Mouse (Mus musculus) ES-E14 (cell line): ENCODE data around the gene Elavl4. TPM values are rescaled to one million over a fixed set of nuclear protein-coding genes. Genes with fewer than 3 reads are reported as not detected.

ENCODE experiments used
- DNase-seq: peaks from one replicate; pipeline ENCODE4 v3.0.0-alpha.2; 2013; ENCODE audit warnings: low read depth, low spot score
- H3K27ac ChIP-seq: 2 replicates; pipeline ENCODE4 v1.5.1; 2012; ENCODE audit warnings: low read depth, mild to moderate bottlenecking, low read length, moderate library complexity, mixed read lengths; ENCODE audit not compliant: poor library complexity, insufficient read depth, severe bottlenecking
- H3K36me3 ChIP-seq: 2 replicates; pipeline ENCODE4 v1.6.1; 2012; ENCODE audit warnings: mild to moderate bottlenecking, low read length, moderate library complexity, mixed read lengths; ENCODE audit not compliant: control insufficient read depth, poor library complexity, insufficient read depth, severe bottlenecking
- H3K4me1 ChIP-seq, 2 experiments: fragments of 150-350 bp in 1 of 2; sonication (generic) in 1 of 2; 2 replicates each; pipeline ENCODE4 v1.6.1; 2012; ENCODE audit warnings: low read length in 2 of 2, mild to moderate bottlenecking in 1 of 2, mixed read lengths in 1 of 2; ENCODE audit not compliant: control insufficient read depth in 2 of 2, insufficient read depth in 2 of 2, poor library complexity in 1 of 2
- H3K4me3 ChIP-seq, 2 experiments: fragments of 150-350 bp in 1 of 2; sonication (generic) in 1 of 2; 2 replicates each; pipeline ENCODE4 v1.5.1; 2012; ENCODE audit warnings: low read length in 2 of 2, low read depth in 1 of 2, mild to moderate bottlenecking in 1 of 2, mixed read lengths in 1 of 2; ENCODE audit not compliant: insufficient read depth in 1 of 2, poor library complexity in 1 of 2, severe bottlenecking in 1 of 2
- H3K9ac ChIP-seq: 2 replicates; pipeline ENCODE4 v1.6.1; 2012; ENCODE audit warnings: low read depth, mild to moderate bottlenecking, low read length, mixed read lengths; ENCODE audit not compliant: poor library complexity, insufficient read depth, severe bottlenecking
- H3K9me3 ChIP-seq: fragments of 150-350 bp; sonication (generic); 2 replicates; pipeline ENCODE4 v1.6.1; 2012; ENCODE audit warnings: low read depth, mild to moderate bottlenecking, low read length; ENCODE audit not compliant: control insufficient read depth, insufficient read depth
- CHD2 ChIP-seq: IDR thresholded peaks from 2 replicates; pipeline ENCODE4 v1.6.1; 2014; ENCODE audit warnings: mild to moderate bottlenecking, low read depth, low read length, inconsistent platforms
- HCFC1 ChIP-seq: IDR thresholded peaks from 2 replicates; pipeline ENCODE4 v1.6.1; 2012; ENCODE audit warnings: low read length, inconsistent platforms, borderline replicate concordance; ENCODE audit not compliant: insufficient read depth
- MAFK ChIP-seq: IDR thresholded peaks from 2 replicates; pipeline ENCODE4 v1.6.1; 2014; ENCODE audit warnings: mild to moderate bottlenecking, low read depth, low read length, inconsistent platforms; ENCODE audit not compliant: insufficient read depth
- ZC3H11A ChIP-seq: IDR thresholded peaks from 2 replicates; pipeline ENCODE4 v1.6.1; 2012; ENCODE audit warnings: low read depth, mild to moderate bottlenecking, inconsistent platforms, low read length, borderline replicate concordance
- ZNF384 ChIP-seq: IDR thresholded peaks from 2 replicates; pipeline ENCODE4 v1.6.1; 2012; ENCODE audit warnings: low read depth, low read length, inconsistent platforms
- in situ Hi-C, 2 experiments: fragments of 600-800 bp; cut with MboI; formaldehyde crosslinking; loops; one replicate each; pipeline ENCODE4 v1.15.1; 2025; ENCODE audit warnings: low sequenced_read_pairs in 2 of 2, inconsistent platforms in 1 of 2; ENCODE audit not compliant: unreplicated experiment in 2 of 2
- total RNA-seq: library from RNA; depleted of rRNA; stranded (reverse); fragments of 300-350 nt; gene quantifications from 2 replicates; pipeline ENCODE4 v1.2.3, GENCODE M21; 2012

Elavl4 gene
- total RNA-seq, 1 experiment = 1.8 TPM

DNA sequence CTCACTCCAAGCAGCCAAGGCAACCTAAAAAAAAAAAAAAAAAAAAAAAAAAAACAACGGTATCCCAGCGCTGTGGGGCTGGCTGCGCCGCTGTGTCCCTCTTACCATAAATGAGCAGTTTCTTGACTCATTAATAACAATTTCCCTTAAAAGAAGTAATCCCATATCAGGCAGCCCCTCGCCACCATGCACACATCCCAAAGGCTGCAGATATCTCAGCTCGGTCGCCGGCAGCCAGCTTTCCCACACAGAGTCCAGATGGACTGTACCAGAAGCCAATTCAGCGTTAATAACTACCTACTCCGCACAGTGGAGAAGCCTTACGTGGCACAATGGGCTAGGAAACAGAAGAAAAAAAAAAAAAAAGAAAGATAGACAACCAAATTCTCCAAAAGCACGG lies 61.7 kb downstream of the Elavl4 start:
- Histone ChIP-seq H3K4me3 (no peak overlapping the region), H3K9ac (no peak overlapping the region), H3K36me3 (no peaks in the 10 kb centered on the region), H3K9me3 (no peaks in the 10 kb centered on the region), H3K27ac (no peak overlapping the region), H3K4me1 (no peaks in the 10 kb centered on the region)
- in situ Hi-C loops = no loop called here
- DNase-seq = no peak
- TF ChIP-seq ZNF384 (0 out of 2 replicates have a peak, but pooled peaks have one; percentile 51), HCFC1 (no peak), ZC3H11A (no peak)

DNA sequence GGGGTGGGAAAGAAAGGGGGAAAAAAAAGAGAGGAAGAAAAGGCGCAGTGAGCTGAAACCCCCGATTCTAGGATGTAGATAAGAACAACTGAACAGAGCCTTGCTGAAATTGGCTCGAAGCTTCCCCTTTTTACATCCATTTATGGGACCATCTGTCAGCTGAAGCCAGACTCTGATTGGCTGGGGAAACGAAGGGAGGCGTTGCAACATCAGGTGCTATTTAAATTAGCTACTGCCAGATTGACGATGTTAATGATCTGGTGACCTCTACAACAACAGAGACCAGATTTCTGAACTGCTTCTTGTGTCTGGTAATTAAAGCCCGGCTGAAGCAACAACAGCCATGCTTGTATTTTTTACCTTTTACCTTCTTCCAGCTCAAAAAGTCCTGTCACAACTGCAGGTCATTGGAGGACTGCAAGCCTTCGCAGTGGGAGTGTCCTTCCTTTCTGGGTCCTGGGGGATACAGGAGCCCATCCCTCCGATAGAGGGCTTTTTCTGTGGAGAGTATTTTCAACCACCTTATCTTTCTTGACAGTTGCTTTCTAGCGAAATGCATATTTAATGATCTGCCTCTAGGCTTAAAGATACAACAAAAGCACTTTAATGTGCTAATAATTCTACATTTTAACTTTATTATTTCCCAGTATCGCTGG lies 64.2 kb downstream of the Elavl4 start:
- H3K9me3 ChIP-seq = no peaks in the 10 kb centered on the region
- no peak overlapping the region for H3K27ac ChIP-seq
- no peak overlapping the region for H3K9ac ChIP-seq
- H3K36me3 ChIP-seq = no peaks in the 10 kb centered on the region
- in situ Hi-C loops = no loop called here
- TF ChIP-seq ZC3H11A = no peak
- TF ChIP-seq CHD2 = no peak
- TF ChIP-seq HCFC1 = no peak
- TF ChIP-seq ZNF384 = no peak
- no peak for TF ChIP-seq MAFK
- no peak for DNase-seq
- no peaks in the 10 kb centered on the region for H3K4me1 ChIP-seq
- H3K4me3 ChIP-seq = peak overlapping the region in 1 of 2 experiments; percentile 19; a peak in 1 of 4 replicates

DNA sequence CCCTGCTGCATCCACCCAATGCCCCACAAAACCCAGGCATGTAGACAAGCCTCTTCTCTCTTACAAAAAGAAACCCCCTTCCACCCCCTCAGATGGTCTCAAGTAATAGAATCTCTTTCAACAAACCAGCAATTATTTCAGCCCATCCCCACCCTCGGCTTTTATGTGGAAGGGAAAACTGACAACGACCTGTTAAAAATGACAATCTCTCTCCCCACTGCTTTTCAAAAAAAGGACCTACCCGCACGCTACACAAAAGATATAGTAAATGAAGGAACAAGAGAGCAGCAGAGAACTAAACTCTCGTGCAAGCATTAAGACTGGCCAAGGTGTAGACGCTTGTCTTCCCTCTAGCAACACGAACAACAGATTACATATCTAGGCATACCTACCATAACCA lies 64.9 kb downstream of the Elavl4 start:
- no peaks in the 10 kb centered on the region for H3K9me3 ChIP-seq
- TF ChIP-seq CHD2 = no peak
- TF ChIP-seq MAFK = no peak
- TF ChIP-seq HCFC1 = no peak
- TF ChIP-seq ZC3H11A = no peak
- no peak for TF ChIP-seq ZNF384
- no peak overlapping the region for H3K4me3 ChIP-seq
- in situ Hi-C loops = no loop called here
- H3K4me1 ChIP-seq = no peaks in the 10 kb centered on the region
- no peak overlapping the region for H3K27ac ChIP-seq
- no peak for DNase-seq
- H3K9ac ChIP-seq = no peak overlapping the region
- H3K36me3 ChIP-seq = no peaks in the 10 kb centered on the region

DNA sequence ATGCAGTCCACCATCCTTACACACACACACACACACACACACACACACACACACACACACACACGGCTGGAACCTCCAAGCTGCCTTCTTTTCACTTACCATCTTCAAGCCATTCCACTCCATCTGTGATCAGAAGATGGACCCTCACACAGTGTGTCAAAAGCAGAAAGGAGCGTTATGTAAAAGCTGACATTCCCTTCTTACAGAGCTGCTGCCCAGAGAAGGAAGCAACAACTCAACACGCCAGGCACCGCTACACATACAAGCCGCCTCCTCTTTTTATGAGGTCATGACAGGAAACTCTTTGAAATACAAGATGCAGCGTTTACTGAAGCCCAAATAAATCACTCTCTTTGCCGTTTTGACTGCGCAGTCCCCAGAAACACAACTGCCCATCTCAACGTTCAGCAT lies 65.3 kb downstream of the Elavl4 start:
- Histone ChIP-seq H3K27ac (no peak overlapping the region), H3K9me3 (no peaks in the 10 kb centered on the region), H3K4me3 (no peak overlapping the region), H3K4me1 (no peaks in the 10 kb centered on the region), H3K9ac (no peak overlapping the region), H3K36me3 (no peaks in the 10 kb centered on the region)
- no peak for DNase-seq
- TF ChIP-seq ZC3H11A (no peak), MAFK (no peak), ZNF384 (no peak), CHD2 (no peak), HCFC1 (no peak)
- in situ Hi-C loops = no loop called here
